Mouse (Mus musculus) hindbrain, postnatal 0 days (tissue): ENCODE results near the gene Coro7. TPM values are rescaled to one million over a fixed set of nuclear protein-coding genes. Genes with fewer than 3 reads are reported as not detected.
A peak's percentile ranks its signal among the peaks of the same experiment; 100 is the strongest.

Experiments used
- ATAC-seq: fragments of 200-750 bp; cut with Nextera tagmentation; 2 replicates; pipeline ENCODE4 v1.8.0; 2017; ENCODE audit warnings: mild to moderate bottlenecking, moderate TSS enrichment, moderate library complexity
- DNase-seq: peaks from one replicate; pipeline ENCODE4 v3.0.0-alpha.2; 2015; ENCODE audit warnings: low spot score
- H3K27ac ChIP-seq: fragments of 300-500 bp; sonication (generic); 2 replicates; pipeline ENCODE4 v1.5.1; 2014; ENCODE audit warnings: mild to moderate bottlenecking
- H3K27me3 ChIP-seq: fragments of 300-500 bp; sonication (generic); 2 replicates; pipeline ENCODE4 v1.6.1; 2014; ENCODE audit warnings: low read length, mixed read lengths; ENCODE audit not compliant: insufficient read depth
- H3K36me3 ChIP-seq: fragments of 300-500 bp; sonication (generic); 2 replicates; pipeline ENCODE4 v1.6.1; 2014; ENCODE audit warnings: low read length, mixed read lengths; ENCODE audit not compliant: insufficient read depth
- H3K4me1 ChIP-seq: fragments of 300-500 bp; sonication (generic); 2 replicates; pipeline ENCODE4 v1.6.1; 2014; ENCODE audit warnings: antibody characterized with exemption, low read length, mixed read lengths; ENCODE audit not compliant: insufficient read depth
- H3K4me2 ChIP-seq: fragments of 300-500 bp; sonication (generic); 2 replicates; pipeline ENCODE4 v1.6.1; 2014; ENCODE audit warnings: low read depth, mild to moderate bottlenecking, low read length, moderate library complexity, mixed read lengths
- H3K4me3 ChIP-seq: fragments of 300-500 bp; sonication (generic); 2 replicates; pipeline ENCODE4 v1.5.1; 2014; ENCODE audit warnings: low read length
- H3K9ac ChIP-seq: fragments of 300-500 bp; sonication (generic); replicated peaks from 2 replicates; pipeline ENCODE4 v1.6.1; 2014; ENCODE audit warnings: mild to moderate bottlenecking, low read length, moderate library complexity, mixed read lengths
- H3K9me3 ChIP-seq: fragments of 300-500 bp; sonication (generic); 2 replicates; pipeline ENCODE4 v1.6.1; 2016; ENCODE audit warnings: low read length, mixed read lengths
- CTCF ChIP-seq: IDR thresholded peaks from 2 replicates; pipeline ENCODE4 v1.5.1; 2016; ENCODE audit warnings: antibody characterized with exemption, control low read depth, low read depth
- WGBS: fragments of 180-500 bp; shearing (Covaris S2); extraction: QIAGEN DNeasy Blood & Tissue Kit; methylation state at CpG from one replicate; pipeline ENCODE4 v1.1.7; 2014; 5-methylcytosine and 5-hydroxymethylcytosine counted together
- polyA plus RNA-seq: library from polyadenylated mRNA; unstranded; fragments of >200 nt; fragmentation: Nextera tagmentation; extraction: Ambion mirVana; gene quantifications from 2 replicates; pipeline ENCODE4 v1.2.1, GENCODE M21; 2015
- total RNA-seq: library from RNA; depleted of rRNA; stranded (reverse); fragments of >200 nt; gene quantifications from 2 replicates; pipeline ENCODE4 v1.2.3, GENCODE M21; 2014

Gene Coro7
- total and polyA plus RNA-seq, 2 experiments from 2014 or later = 29.1 to 43.3 TPM

DNA sequence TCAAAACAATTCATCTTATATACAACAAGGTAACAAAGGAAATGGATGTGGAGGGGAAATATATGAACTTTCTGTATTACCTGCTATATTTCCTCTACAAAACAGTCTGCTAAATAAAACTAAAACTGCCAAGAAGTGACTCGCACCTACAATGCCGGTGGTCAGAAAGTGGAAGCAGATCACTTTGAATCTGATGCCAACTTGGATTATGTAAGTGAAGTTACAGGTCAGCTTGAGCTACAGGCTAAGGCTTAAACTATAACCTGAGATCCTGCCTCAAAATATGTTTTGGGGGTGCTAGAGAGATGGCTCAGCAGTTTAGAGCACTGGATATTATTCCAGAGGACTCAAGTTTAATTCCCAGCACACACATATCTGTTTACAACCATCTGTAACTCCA, 13.9 kb downstream of the Coro7 start:
- no peak for ATAC-seq

DNA sequence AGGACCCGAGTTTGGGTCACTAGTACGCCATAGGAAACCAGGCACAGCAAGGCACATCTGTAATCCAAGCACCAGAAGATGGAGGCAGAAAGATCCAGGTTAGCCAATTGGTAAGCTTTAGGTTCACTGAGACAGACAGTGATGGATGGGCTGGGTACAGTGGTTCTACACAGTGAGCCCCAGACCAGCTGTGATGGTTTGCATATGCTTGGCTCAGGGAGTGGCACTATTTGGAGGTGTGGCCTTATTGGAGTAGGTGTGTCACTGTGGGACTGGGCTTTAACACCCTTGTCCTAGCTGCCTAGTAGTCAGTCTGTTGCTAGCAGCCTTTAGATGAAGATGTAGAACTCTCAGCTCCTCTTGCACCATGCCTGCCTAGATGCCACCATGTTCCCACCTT, 15.8 kb downstream of the Coro7 start:
- ATAC-seq = no peak
- no peak for TF ChIP-seq CTCF
- H3K4me1 ChIP-seq = no peaks in the 10 kb centered on the region; the same call in 1 of the 2 replicates
- H3K36me3 ChIP-seq = peaks cover 15% of the 10 kb centered on the region; the same call in 1 of the 2 replicates
- no peaks in the 10 kb centered on the region for H3K9me3 ChIP-seq
- no peak overlapping the region for H3K4me3 ChIP-seq
- DNase-seq = no peak
- H3K27ac ChIP-seq = no peak overlapping the region
- WGBS = 83% methylated on average over 2 of the region's 2 CpGs
- no peaks in the 10 kb centered on the region for H3K27me3 ChIP-seq
- H3K4me2 ChIP-seq = no peak overlapping the region
- no peak overlapping the region for H3K9ac ChIP-seq

More for the DNA sequence above, 13.9 kb downstream of the Coro7 start:
- Histone ChIP-seq H3K4me3 (no peak overlapping the region), H3K36me3 (peaks cover 15% of the 10 kb centered on the region; the same call in 1 of the 2 replicates), H3K9me3 (no peaks in the 10 kb centered on the region), H3K4me2 (no peak overlapping the region), H3K27me3 (no peaks in the 10 kb centered on the region), H3K9ac (no peak overlapping the region), H3K27ac (no peak overlapping the region), H3K4me1 (no peaks in the 10 kb centered on the region)
- DNase-seq = no peak
- WGBS = 98% methylated on average over 2 of the region's 2 CpGs
- TF ChIP-seq CTCF = no peak

DNA sequence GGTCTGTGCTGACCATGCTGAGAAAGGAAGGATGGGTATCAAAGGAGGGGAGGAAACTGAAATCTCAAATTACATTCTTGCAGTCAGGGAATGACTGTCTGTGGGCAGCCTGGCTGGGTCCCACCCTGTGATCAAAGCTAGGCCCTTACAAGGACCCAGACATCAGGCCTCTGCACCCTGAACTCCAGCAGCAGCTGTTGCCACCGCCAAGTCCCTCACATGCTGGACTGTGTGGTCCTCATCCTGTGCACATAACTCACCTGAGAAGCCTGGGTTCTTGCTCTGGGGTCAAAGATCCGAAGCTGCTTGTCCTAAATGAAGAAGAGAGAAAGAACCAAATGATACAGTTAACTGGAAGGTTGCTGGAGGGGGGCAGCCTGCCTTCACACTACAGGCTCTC, 18.0 kb downstream of the Coro7 start:
- DNase-seq = no peak
- Histone ChIP-seq H3K4me1 (no peaks in the 10 kb centered on the region; the same call in 1 of the 2 replicates), H3K27ac (no peak overlapping the region), H3K4me3 (no peak overlapping the region), H3K36me3 (peaks cover 15% of the 10 kb centered on the region; the same call in 1 of the 2 replicates), H3K27me3 (no peaks in the 10 kb centered on the region), H3K9me3 (no peaks in the 10 kb centered on the region), H3K4me2 (no peak overlapping the region), H3K9ac (no peak overlapping the region)
- WGBS = 74% methylated on average over 2 of the region's 2 CpGs
- ATAC-seq = no peak
- TF ChIP-seq CTCF = no peak

DNA sequence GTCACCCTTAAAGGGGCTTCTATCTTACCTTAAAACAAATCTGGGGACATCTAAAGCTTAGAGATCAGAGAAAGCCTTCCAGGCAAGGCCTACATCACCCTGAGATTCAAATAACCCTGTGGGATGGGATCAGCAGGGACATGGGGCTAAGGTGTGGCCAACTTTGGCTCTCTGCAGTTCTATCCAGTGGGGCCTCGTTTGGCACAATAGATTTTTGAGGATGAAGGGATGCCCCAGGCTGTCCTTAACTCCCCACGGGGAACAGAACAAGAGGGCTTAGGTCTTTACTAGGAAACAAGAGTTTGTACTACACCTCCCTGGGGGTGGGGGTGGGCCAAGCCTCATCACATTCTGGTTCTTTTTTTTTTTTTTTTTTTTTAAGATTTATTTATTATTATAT, 20.3 kb downstream of the Coro7 start:
- no peak for TF ChIP-seq CTCF
- Histone ChIP-seq H3K36me3 (peaks cover 7% of the 10 kb centered on the region; the same call in 1 of the 2 replicates), H3K27me3 (no peaks in the 10 kb centered on the region), H3K9me3 (no peaks in the 10 kb centered on the region), H3K9ac (no peak overlapping the region), H3K27ac (no peak overlapping the region), H3K4me3 (no peak overlapping the region), H3K4me2 (no peak overlapping the region), H3K4me1 (no peaks in the 10 kb centered on the region; the same call in 1 of the 2 replicates)
- WGBS = 28% methylated on average over 2 of the region's 2 CpGs
- ATAC-seq (no peak), DNase-seq (no peak)

DNA sequence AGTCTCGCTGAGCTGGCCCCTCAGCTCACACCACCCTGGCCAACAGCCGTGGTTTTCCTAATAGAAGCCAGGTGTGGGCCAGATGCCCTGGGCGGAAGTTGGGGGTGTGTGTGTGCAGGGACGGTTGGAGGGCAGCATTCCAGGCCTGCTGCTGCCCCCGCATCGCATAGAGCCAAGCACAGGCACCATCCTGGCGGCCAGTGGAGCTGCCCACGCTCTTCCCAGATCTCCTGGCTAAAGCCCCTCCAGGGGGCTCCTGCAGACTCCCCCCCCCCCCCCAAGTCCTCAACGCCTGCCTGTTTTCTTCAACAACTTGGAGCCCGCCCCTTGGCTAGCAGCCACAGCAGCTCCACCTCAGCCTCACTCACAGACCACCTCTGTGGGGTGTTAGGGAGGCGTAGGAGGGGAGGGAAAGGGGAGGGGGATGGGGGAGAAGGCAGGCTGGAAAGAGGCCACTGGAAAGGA, 20.8 kb downstream of the Coro7 start:
- no peaks in the 10 kb centered on the region for H3K27me3 ChIP-seq
- ATAC-seq (peak; percentile 53), DNase-seq (peak; percentile 50)
- 29% methylated on average over 11 of the region's 11 CpGs for WGBS
- no peaks in the 10 kb centered on the region; the same call in 1 of the 2 replicates for H3K4me1 ChIP-seq
- no peak overlapping the region for H3K4me2 ChIP-seq
- no peak overlapping the region for H3K4me3 ChIP-seq
- H3K9ac ChIP-seq = no peak overlapping the region
- TF ChIP-seq CTCF = no peak
- H3K9me3 ChIP-seq = no peaks in the 10 kb centered on the region
- H3K27ac ChIP-seq = no peak overlapping the region
- peaks cover 7% of the 10 kb centered on the region; the same call in 1 of the 2 replicates for H3K36me3 ChIP-seq

DNA sequence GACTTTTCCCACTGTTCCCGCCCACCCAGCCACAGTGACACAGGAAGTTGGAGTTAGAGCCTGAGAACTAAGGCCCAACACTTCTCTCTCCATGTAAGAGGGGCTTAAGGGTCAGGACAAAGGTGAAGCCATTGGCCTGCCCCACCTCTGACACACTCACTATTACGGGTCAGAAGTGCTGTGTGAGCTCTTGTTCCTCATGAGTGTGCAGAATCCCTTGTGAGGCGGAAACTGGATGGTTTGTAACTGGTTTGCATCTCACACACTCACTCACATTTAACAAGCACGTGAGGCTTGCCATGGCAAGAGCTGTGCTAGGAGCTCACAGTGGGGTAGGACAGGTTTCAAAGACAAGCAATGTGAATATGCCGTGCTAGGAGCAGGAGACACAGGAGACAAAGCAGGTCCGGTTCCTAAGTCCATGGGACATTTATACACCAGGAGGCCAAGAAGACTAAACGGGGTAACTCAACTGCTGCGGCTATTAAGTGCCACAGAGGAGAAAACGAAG, 23.0 kb downstream of the Coro7 start:
- no peak overlapping the region for H3K27ac ChIP-seq
- no peak for DNase-seq
- no peak for ATAC-seq
- H3K4me1 ChIP-seq = no peaks in the 10 kb centered on the region; the same call in 1 of the 2 replicates
- H3K4me2 ChIP-seq = no peak overlapping the region
- 71% methylated on average over 9 of the region's 9 CpGs for WGBS
- no peak overlapping the region for H3K9ac ChIP-seq
- TF ChIP-seq CTCF = no peak
- no peak overlapping the region for H3K4me3 ChIP-seq
- H3K9me3 ChIP-seq = no peaks in the 10 kb centered on the region
- H3K27me3 ChIP-seq = no peaks in the 10 kb centered on the region
- peaks cover 13% of the 10 kb centered on the region; the same call in 1 of the 2 replicates for H3K36me3 ChIP-seq
